Mouse (Mus musculus): ENCODE results near the gene Nudt7.

- no peak for TF ChIP-seq CTCF (conservative IDR thresholded peaks at IDR 0.05; ENCODE audit: low read length)
- TF ChIP-seq POU5F1 (IDR thresholded peaks at IDR 0.05; ENCODE audit: borderline replicate concordance, low read length), result no peak
Measured at GRCm38 (mm10) chr8:114136750-114137149, 3.4 kb downstream of the Nudt7 start.
